Mouse (Mus musculus): ENCODE results near the gene Trim44. TPM values are rescaled to one million over a fixed set of nuclear protein-coding genes. Genes with fewer than 3 reads are reported as not detected.
A peak's percentile ranks its signal among the peaks of the same experiment; 100 is the strongest.

The Trim44 gene
- total RNA-seq, 2 experiments from 2014 or later, result 182 to 183 TPM

DNA sequence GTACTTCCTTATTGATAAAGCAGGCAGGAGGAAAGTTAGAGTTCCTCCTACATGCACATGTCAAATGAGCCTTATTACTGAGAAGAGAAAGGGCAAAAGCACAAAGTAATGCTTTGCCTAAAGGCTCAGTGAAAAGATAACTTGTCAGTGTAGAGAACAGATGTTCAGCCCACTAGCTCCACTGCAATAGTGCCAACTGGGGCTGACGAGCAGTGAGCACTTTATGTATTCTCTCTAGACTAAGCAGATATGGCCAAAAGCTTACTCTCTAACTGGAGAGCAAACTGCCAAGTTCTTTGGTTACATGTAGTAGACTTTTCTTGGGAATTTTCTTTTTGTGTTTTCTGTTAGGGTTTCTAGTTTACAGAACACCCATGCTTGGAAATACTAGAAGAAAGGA lies 53.6 kb downstream of the Trim44 start:
- H3K27ac ChIP-seq, result no peak overlapping the region
- no peak for TF ChIP-seq CTCF (IDR thresholded peaks at IDR 0.05)
- DNase-seq (ENCODE audit: extremely low spot score in 1 of 2, low spot score in 2 of 2), result no peak
- intact Hi-C loops (cut with DNase I), result loop anchor here (10.0 kb wide), 1 partner anchor 1301 kb away; no protein-coding TSS in a partner anchor
- no peak overlapping the region for H3K4me3 ChIP-seq

DNA sequence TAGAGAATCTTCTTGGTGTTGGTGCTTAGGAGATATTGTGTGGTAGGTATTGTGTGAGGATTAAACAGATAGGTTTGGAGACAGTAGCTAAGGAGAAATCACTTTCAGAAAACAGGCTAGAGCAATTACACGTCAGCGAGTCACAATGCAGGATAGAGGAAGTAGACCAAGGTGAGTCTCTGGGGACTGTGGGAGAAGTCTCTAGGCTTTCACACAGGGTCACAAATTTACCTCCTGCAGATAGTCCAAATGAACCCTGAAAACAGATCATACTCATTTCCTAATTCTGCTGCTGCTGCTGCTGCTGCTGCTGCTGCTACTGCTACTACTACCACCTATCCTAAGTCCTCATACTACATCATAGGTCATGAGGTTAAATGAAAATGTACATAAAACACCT lies 66.2 kb downstream of the Trim44 start:
- intact Hi-C loops (cut with DNase I), result no loop called here
- Histone ChIP-seq H3K27ac (no peak overlapping the region), H3K4me3 (no peak overlapping the region)
- no peak for DNase-seq (ENCODE audit: extremely low spot score in 1 of 2, low spot score in 2 of 2)
- no peak for TF ChIP-seq CTCF (IDR thresholded peaks at IDR 0.05)

DNA sequence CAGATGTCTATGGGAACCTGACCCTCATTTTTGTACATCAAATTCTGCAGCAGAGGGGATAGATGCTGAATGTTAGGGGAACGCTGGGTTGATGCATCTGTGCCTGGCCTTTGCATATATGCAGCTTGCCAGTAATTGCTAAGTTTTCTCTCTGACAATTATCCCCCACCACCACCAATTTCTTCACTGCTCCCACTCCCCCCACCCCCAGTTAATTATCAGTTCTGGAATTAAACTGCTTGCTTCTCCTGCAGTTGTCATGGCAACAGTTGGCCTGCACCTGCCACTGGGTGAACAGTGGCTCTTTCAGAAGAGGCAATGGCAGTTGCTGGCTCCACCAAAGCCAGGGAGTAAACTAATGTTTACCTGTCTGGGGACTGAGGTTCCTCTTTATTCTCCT lies 70.8 kb downstream of the Trim44 start:
- intact Hi-C loops (cut with DNase I), result no loop called here
- Histone ChIP-seq H3K27ac (no peak overlapping the region), H3K4me3 (no peak overlapping the region)
- peak in 1 of 2 experiments; percentile 18 for DNase-seq (ENCODE audit: extremely low spot score in 1 of 2, low spot score in 2 of 2)
- no peak for TF ChIP-seq CTCF (IDR thresholded peaks at IDR 0.05)

DNA sequence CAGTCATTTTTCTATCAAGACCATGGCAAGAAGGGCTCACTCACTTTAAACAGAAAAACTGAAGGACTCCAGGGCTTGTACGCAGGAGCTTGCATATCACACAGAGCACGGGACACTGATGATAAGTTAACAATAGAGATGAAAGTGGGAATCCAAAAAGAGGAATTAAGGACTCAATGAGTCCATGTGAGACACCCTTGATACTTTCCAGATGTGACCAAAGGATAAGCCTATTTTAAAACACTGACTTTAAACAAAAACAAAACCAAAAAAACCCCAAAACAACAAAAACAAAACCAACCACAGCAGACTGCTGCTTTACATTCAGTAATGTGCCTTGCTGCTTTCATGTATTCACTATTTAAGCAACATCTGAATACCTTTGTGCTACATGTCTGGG lies 75.7 kb downstream of the Trim44 start:
- TF ChIP-seq CTCF (IDR thresholded peaks at IDR 0.05), result no peak
- intact Hi-C loops (cut with DNase I), result no loop called here
- no peak for DNase-seq (ENCODE audit: extremely low spot score in 1 of 2, low spot score in 2 of 2)
- H3K27ac ChIP-seq, result no peak overlapping the region
- no peak overlapping the region for H3K4me3 ChIP-seq

DNA sequence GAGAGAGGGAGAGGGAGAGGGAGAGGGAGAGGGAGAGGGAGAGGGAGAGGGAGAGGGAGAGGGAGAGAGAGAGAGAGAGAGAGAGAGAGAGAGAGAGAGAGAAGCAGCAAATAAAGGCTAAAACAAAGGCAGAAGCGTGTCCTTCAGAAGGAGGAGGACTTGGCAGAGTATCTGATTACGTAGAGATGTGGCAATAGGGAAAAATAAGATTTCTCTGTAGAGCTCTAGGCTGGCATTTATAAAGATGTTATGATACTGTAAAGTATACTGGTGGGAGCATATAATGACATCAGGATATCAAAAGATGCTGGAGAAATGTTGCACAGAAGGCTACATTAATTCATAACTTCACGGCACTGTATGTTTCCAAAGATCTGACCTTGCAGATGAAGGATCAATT lies 76.5 kb downstream of the Trim44 start:
- TF ChIP-seq CTCF (IDR thresholded peaks at IDR 0.05), result no peak
- DNase-seq (ENCODE audit: extremely low spot score in 1 of 2, low spot score in 2 of 2), result no peak
- H3K4me3 ChIP-seq, result no peak overlapping the region
- no peak overlapping the region for H3K27ac ChIP-seq
- intact Hi-C loops (cut with DNase I), result no loop called here

DNA sequence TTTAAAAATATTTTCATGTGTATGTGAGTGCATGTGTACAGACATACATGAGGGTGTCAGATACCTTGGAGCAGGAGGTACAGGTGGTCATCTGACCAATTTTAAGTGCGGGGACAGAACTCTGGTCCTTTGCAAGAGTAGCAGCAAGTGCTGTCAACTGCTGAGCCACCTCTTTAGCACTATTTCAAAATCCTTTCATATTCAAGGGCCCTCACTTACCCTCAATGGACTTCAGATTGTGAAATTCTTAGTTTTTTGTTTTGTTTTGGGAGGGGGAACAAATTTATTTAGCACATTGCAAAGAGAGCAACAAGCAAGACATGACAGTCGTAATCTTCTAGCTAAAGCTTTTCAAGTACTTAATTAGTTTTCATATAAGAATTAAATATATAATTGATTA lies 81.7 kb downstream of the Trim44 start:
- no peak for TF ChIP-seq CTCF (IDR thresholded peaks at IDR 0.05)
- Histone ChIP-seq H3K4me3 (no peak overlapping the region), H3K27ac (no peak overlapping the region)
- intact Hi-C loops (cut with DNase I), result no loop called here
- DNase-seq (ENCODE audit: extremely low spot score in 1 of 2, low spot score in 2 of 2), result no peak

DNA sequence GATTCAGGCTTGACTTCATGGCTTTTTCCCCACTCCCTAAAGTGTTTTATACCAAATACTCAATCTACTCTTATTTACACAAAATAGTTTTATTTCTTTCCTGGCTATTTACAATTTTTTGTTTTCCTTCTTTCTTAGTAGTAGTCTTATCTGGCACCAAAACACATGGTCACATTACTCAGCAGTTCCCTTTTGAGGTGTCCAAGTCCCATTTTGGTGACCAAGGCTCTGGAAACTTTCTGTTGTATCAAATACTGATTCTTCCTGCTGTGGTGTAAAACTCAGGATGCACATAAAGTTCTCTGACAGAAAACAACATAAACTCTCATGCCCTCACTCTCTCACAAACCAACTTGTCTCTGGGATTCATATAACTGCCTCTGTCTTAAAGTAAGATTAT lies 83.3 kb downstream of the Trim44 start:
- Histone ChIP-seq H3K27ac (no peak overlapping the region), H3K4me3 (no peak overlapping the region)
- no peak for DNase-seq (ENCODE audit: extremely low spot score in 1 of 2, low spot score in 2 of 2)
- TF ChIP-seq CTCF (IDR thresholded peaks at IDR 0.05), result no peak
- intact Hi-C loops (cut with DNase I), result no loop called here

DNA sequence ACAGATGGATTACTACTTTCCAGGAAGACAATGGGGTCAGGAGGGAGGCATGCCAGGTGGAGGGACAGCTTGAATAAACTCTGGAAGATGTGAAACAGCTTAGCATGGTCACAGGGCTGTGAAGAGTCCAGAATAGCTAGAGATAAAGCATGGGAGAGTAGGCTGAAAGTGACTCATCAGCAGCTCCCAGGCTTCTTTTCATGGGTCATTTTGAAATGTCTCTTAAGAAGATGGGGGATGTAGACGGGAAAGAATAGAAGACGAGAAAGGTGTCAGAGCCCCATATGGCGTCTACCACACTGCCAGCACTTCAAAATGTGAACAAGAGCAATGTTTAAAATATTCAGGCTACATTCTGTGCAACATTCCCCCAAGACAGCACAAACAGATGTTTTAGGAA lies 91.1 kb downstream of the Trim44 start:
- H3K27ac ChIP-seq, result peak overlapping the region; percentile 50
- intact Hi-C loops (cut with DNase I), result loop anchor here (1.0 to 5.0 kb wide), 3 partner anchors 43 to 136 kb away; partner anchors contain the start of gene Fjx1
- no peak overlapping the region for H3K4me3 ChIP-seq
- no peak for TF ChIP-seq CTCF (IDR thresholded peaks at IDR 0.05)
- DNase-seq (ENCODE audit: extremely low spot score in 1 of 2, low spot score in 2 of 2), result peak; percentile 44 to 49

DNA sequence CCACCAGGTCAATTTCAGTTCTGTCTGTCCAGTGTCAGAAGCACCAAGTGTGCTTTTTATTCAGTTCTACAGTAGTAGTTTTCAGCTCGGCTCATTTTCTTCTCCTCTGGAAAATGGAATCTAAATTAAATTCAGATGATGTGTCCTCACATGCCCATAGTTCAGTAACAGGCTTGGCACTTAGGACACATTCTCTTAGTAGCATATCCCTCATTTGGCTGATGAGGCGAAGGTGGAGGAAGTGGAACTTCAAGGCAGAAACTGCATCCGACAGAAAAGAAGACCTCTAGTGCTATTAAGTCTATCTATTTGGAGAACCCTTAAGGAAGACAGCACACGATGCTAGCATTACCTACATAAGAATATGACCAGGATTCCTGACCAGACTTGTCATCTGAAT lies 92.5 kb downstream of the Trim44 start:
- no peak for TF ChIP-seq CTCF (IDR thresholded peaks at IDR 0.05)
- DNase-seq (ENCODE audit: extremely low spot score in 1 of 2, low spot score in 2 of 2), result no peak
- Histone ChIP-seq H3K4me3 (no peak overlapping the region), H3K27ac (no peak overlapping the region)
- intact Hi-C loops (cut with DNase I), result loop anchor here (5.0 kb wide), 1 partner anchor 137 kb away; the partner anchor contains the start of gene Fjx1

DNA sequence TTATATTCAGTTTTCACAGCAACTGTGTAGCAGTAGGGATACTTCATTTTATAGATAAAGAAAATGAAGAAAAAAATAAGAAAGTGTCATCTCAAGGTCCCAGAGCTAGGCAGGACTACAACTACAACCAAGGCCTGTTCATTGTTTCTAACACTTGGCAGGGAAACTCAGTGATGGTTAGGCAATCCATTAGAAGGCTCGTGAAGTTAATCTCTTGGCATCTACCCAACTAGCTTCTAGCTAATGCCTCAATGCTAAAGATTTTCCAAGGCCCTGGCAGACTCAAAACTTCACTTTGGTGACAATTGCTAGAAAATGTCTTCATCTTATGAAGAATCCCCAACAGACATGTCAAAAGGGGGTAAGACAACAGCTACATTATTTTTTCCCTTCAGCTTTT lies 93.0 kb downstream of the Trim44 start:
- no peak for TF ChIP-seq CTCF (IDR thresholded peaks at IDR 0.05)
- no peak overlapping the region for H3K27ac ChIP-seq
- H3K4me3 ChIP-seq, result no peak overlapping the region
- DNase-seq (ENCODE audit: extremely low spot score in 1 of 2, low spot score in 2 of 2), result no peak
- intact Hi-C loops (cut with DNase I), result loop anchor here (5.0 kb wide), 1 partner anchor 138 kb away; the partner anchor contains the start of gene Fjx1

DNA sequence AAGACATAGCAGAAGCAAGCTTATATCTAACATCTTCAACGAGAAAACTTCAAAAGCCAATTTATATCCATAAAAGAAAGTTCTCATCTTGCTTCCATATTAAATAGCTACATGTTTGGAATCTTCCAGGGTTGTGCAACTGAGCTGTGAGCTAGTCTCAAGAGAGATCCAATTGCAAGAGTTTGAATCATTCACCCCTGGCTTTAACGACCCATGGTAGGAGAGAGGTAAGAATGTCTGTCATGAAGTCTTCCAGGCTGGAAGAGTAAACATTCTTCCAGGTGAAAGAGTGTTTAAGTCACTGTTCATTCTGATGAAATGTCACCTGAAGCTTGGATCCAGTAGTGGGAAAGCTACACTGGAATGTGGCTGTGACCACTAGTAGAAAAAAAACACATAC lies 93.6 kb downstream of the Trim44 start:
- DNase-seq (ENCODE audit: extremely low spot score in 1 of 2, low spot score in 2 of 2), result no peak
- intact Hi-C loops (cut with DNase I), result no loop called here
- Histone ChIP-seq H3K27ac (no peak overlapping the region), H3K4me3 (no peak overlapping the region)
- no peak for TF ChIP-seq CTCF (IDR thresholded peaks at IDR 0.05)

DNA sequence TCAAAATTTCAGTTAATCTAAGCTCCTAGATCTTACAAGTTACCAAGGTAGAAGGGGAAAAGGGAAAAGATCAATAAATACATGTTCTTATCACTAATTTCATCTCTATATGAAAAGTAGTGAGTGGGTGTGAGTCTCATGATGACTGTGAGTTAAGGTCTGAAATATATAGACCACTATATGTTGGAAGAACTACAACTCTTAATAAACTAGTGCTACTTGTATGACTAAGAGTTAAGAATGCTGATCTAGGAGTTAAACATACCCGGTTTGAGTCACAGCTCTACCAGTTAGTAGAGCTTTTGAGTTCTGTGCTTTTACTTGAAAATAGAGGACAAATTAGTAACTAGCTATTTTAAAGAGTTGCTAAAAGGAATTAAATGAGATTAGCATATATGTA lies 94.7 kb downstream of the Trim44 start:
- TF ChIP-seq CTCF (IDR thresholded peaks at IDR 0.05), result no peak
- intact Hi-C loops (cut with DNase I), result no loop called here
- Histone ChIP-seq H3K27ac (no peak overlapping the region), H3K4me3 (no peak overlapping the region)
- DNase-seq (ENCODE audit: extremely low spot score in 1 of 2, low spot score in 2 of 2), result no peak

DNA sequence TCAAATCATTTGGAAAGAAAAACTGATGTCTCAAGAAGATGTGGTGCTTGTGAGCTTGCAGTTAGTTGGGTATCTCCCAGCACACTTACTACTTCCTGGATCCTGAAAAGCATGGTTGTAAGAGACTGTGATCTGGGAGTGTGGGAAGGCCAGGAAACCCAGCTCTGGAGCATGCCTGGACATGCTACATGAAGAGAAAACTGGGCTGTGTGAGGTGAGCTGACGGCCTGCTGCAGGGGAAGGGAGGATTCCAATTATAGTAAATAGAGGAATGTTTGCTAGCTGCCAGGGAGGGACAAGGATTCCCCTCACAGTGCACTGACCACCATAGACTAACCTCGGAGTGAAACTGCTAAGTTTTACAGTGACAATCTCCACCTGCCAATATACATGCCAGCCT lies 104.4 kb downstream of the Trim44 start:
- intact Hi-C loops (cut with DNase I), result loop anchor here (5.0 kb wide), 2 partner anchors 51 to 99 kb away; no protein-coding TSS in a partner anchor
- no peak for DNase-seq (ENCODE audit: extremely low spot score in 1 of 2, low spot score in 2 of 2)

More for the DNA sequence above, 104.4 kb downstream of the Trim44 start:
- no peak for TF ChIP-seq CTCF (IDR thresholded peaks at IDR 0.05)
- peak overlapping the region; percentile 53 for H3K27ac ChIP-seq
- H3K4me3 ChIP-seq, result no peak overlapping the region
